Mouse (Mus musculus) C2C12 (cell line): Measurements from ENCODE around the gene Meis1. TPM values are rescaled to one million over a fixed set of nuclear protein-coding genes. Genes with fewer than 3 reads are reported as not detected.
A peak's percentile ranks its signal among the peaks of the same experiment; 100 is the strongest.

ENCODE experiments used
- H3K27me3 ChIP-seq: one replicate; pipeline ENCODE4 v1.6.1; 2011; ENCODE audit not compliant: control insufficient read depth, insufficient read depth, insufficient read length
- H3K36me3 ChIP-seq: one replicate; pipeline ENCODE4 v1.6.1; 2011; ENCODE audit not compliant: control insufficient read depth, insufficient read depth
- H3K4me3 ChIP-seq: one replicate; pipeline ENCODE4 v1.5.1; 2011; ENCODE audit warnings: mild to moderate bottlenecking, control low read depth; ENCODE audit not compliant: poor library complexity, insufficient read depth, severe bottlenecking
- H3K79me2 ChIP-seq: one replicate; pipeline ENCODE4 v1.6.1; 2011; ENCODE audit not compliant: control insufficient read depth, insufficient read depth
- H3K79me3 ChIP-seq: one replicate; pipeline ENCODE4 v1.6.1; 2011; ENCODE audit warnings: low read depth, control low read depth
- H3ac ChIP-seq: one replicate; pipeline ENCODE3; 2011; ENCODE audit warnings: low read depth; ENCODE audit not compliant: control insufficient read depth, insufficient read length
- CEBPB ChIP-seq: IDR thresholded peaks from one replicate; pipeline ENCODE4 v1.6.1; 2011; ENCODE audit warnings: low read depth, mild to moderate bottlenecking, control low read depth, moderate library complexity
- CTCF ChIP-seq: IDR thresholded peaks from one replicate; pipeline ENCODE4 v1.5.1; 2011; ENCODE audit not compliant: control insufficient read depth, insufficient read depth, insufficient read length
- FOSL1 ChIP-seq: IDR thresholded peaks from one replicate; pipeline ENCODE4 v1.8.0; 2011; ENCODE audit warnings: mild to moderate bottlenecking, low read length; ENCODE audit not compliant: poor library complexity, insufficient read depth, severe bottlenecking
- MAX ChIP-seq: IDR thresholded peaks from one replicate; pipeline ENCODE4 v1.6.1; 2011; ENCODE audit warnings: mild to moderate bottlenecking, control low read depth
- MYOD1 ChIP-seq: IDR thresholded peaks from one replicate; pipeline ENCODE4 v1.6.1; 2011; ENCODE audit warnings: low read depth; ENCODE audit not compliant: control insufficient read depth, insufficient read length
- MYOG ChIP-seq: IDR thresholded peaks from one replicate; pipeline ENCODE4 v1.6.1; 2011; ENCODE audit not compliant: control insufficient read depth, insufficient read length; ENCODE audit errors: extremely low read depth
- USF1 ChIP-seq: IDR thresholded peaks from one replicate; pipeline ENCODE4 v1.6.1; 2011; ENCODE audit warnings: low read depth, mild to moderate bottlenecking, control low read depth, moderate library complexity
- polyA plus RNA-seq: library from polyadenylated mRNA; unstranded; fragments of >200 nt; fragmentation: generic; extraction: Trizol; gene quantifications from one replicate; pipeline ENCODE4 v1.2.1, GENCODE M21; 2012; ENCODE audit warnings: missing spikeins

Meis1 gene
- polyA plus RNA-seq, 1 experiment: 6.8 TPM

DNA sequence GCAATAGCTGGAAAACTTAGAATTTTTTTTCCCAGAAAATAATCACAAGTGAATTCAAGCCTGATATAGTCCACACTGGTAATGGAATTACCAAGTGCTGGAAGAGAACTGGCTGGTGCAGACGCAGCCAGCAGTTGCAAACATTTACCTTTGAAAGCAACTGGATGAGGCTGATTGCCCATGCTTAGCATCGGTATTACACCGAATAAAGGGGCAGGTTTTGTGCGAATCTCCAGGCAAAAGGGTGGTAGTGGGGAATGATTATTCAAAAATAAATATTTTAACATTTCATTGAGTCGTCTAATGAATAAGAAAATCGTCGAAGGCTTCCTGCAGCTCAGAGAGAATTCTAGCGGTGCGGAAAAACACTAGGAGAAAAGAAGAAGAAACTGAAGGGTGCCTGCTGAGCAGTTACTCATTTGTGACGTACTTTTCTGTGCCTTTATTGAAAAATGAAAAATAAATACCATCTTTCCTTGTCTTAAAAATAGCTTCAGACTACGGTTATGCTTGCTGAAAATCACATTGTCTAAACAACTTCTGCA is 7.3 kb upstream of the Meis1 start:
- TF ChIP-seq MAX (no peak), CTCF (no peak), MYOG (no peak), FOSL1 (no peak), CEBPB (no peak)
- H3ac ChIP-seq: no peak overlapping the region
- no peaks in the 10 kb centered on the region for H3K79me2 ChIP-seq
- no peaks in the 10 kb centered on the region for H3K79me3 ChIP-seq
- H3K27me3 ChIP-seq: no peaks in the 10 kb centered on the region
- no peak overlapping the region for H3K4me3 ChIP-seq
- no peaks in the 10 kb centered on the region for H3K36me3 ChIP-seq

GRCm38 (mm10) chr11:19024496-19025265 is 5.9 kb upstream of the Meis1 start:
- Histone ChIP-seq H3K79me3 (no peaks in the 10 kb centered on the region), H3K79me2 (no peaks in the 10 kb centered on the region), H3K4me3 (no peak overlapping the region), H3ac (no peak overlapping the region), H3K36me3 (no peaks in the 10 kb centered on the region), H3K27me3 (no peaks in the 10 kb centered on the region)
- no peak for TF ChIP-seq MYOG

DNA sequence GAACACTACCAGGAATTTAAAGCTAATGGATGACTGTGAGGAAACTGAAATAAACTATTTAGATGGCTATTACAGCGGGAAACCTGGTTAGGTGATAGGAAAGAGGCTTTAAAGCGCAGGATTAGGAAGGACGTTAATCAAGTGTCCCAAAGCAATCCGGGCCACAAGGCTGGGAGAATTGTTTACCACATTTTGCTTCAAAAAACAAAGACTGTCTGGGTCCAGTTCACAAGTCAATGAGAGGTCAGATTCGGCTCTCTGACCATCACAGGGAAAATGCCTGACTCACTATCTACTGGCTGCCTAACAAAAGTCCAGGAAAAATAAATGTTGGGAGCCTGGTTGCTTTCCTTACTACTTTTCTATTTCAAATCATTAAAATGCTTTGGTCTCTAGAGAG is 4.6 kb upstream of the Meis1 start:
- Histone ChIP-seq H3ac (no peak overlapping the region), H3K4me3 (no peak overlapping the region), H3K79me2 (peaks cover 4% of the 10 kb centered on the region), H3K79me3 (no peaks in the 10 kb centered on the region), H3K36me3 (no peaks in the 10 kb centered on the region), H3K27me3 (no peaks in the 10 kb centered on the region)
- no peak for TF ChIP-seq MYOD1
- no peak for TF ChIP-seq FOSL1
- TF ChIP-seq CTCF: no peak
- no peak for TF ChIP-seq MAX
- TF ChIP-seq MYOG: no peak
- TF ChIP-seq USF1: no peak
- TF ChIP-seq CEBPB: no peak

DNA sequence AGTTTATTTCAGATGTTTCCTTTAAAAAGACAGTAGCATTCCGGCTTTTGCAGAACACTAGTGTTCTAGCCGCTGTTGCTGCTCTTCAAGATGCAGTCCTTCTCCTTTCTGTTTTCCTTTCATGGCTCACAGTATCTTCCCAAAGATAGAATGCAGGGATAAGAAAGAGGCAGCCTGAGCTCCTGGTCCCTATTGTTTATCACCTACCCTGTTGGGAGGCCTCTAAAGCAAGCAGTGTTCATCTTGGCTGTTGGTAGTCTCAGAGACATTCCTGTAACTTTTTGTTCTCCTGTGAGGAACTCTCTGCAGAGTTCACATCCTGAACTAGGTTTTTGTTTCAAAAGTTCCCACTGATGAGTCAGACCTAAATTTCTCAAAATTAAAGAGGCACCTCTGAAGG is 3.8 kb upstream of the Meis1 start:
- Histone ChIP-seq H3K36me3 (no peaks in the 10 kb centered on the region), H3K27me3 (no peaks in the 10 kb centered on the region), H3K79me3 (peaks cover 7% of the 10 kb centered on the region), H3ac (no peak overlapping the region), H3K4me3 (no peak overlapping the region), H3K79me2 (peaks cover 12% of the 10 kb centered on the region)
- no peak for TF ChIP-seq USF1
- TF ChIP-seq MAX: no peak
- TF ChIP-seq CEBPB: no peak
- no peak for TF ChIP-seq FOSL1
- no peak for TF ChIP-seq MYOD1
- TF ChIP-seq MYOG: no peak
- TF ChIP-seq CTCF: no peak

GRCm38 (mm10) chr11:19020951-19021710 is 2.3 kb upstream of the Meis1 start:
- H3K27me3 ChIP-seq: no peaks in the 10 kb centered on the region

More at GRCm38 (mm10) chr11:19020951-19021710, 2.3 kb upstream of the Meis1 start:
- Histone ChIP-seq H3ac (no peak overlapping the region), H3K4me3 (peak overlapping the region; percentile 56), H3K79me2 (peaks cover 26% of the 10 kb centered on the region), H3K36me3 (no peaks in the 10 kb centered on the region), H3K79me3 (peaks cover 21% of the 10 kb centered on the region)
- TF ChIP-seq MAX (no peak), FOSL1 (no peak), MYOD1 (no peak), CTCF (no peak), MYOG (no peak), CEBPB (no peak), USF1 (no peak)
